Mouse (Mus musculus): ENCODE data around the gene Scfd2.

Gene Scfd2

DNA sequence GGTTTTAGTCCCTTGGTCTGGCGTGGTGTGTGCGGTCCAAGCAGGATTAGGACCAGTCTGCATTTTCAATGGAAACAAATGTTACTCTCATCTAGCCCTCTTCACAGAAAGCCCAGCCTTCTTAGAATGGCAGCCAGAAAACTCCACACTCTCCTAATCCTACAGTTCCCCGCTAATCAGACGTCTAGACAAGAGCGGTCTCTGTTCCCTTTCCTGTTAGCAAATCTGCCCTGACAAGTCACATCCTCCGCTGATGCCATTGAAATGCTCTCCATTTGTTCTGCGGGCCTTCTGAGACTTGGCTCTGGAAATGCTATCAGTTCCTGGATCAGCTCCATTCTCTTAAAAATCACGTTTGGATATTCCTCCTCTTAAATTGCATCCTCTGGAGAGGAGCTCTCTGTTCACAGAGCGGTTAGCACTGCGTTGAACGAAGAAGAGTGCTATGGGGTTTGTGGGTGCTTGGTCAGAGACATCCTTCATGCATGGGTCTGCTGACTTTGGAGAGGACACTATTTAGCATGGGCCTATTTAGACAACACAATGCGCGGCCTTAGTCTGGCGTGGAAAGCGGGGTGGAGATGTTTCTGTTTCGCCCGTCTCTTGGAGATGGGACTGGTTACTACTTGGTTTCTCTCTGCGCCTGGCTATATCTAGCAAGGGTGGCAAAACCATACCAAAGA lies 358.3 kb downstream of the Scfd2 start:
- no peak for DNase-seq (ENCODE audit: low spot score)

GRCm38 (mm10) chr5:74172208-74172607 lies 359.4 kb downstream of the Scfd2 start:
- no peak for DNase-seq (ENCODE audit: low spot score)

GRCm38 (mm10) chr5:74171768-74172167 lies 359.8 kb downstream of the Scfd2 start:
- no peak for DNase-seq (ENCODE audit: low spot score)

- no peak for DNase-seq (ENCODE audit: low spot score)
Observed at GRCm38 (mm10) chr5:74168085-74168484, 363.5 kb downstream of the Scfd2 start.

DNA sequence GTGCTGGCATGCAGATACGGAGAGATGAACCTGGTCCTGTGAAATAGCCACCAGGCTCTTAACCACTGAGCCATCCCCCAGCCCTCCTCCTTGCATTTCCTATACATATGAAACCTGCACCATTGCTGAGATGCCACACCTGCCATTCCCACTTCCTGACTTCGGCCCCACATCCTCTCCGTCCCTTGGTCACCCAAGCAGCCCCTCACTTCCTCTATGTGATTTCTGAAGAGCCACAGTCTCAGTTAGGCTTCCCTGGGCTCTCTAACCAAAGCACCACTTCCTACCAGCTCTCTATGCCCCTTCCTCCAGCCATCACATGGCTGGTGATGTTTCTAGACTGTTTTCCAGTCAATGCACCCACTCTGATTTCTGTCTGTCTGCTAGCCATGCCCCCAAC lies 364.9 kb downstream of the Scfd2 start:
- DNase-seq (ENCODE audit: low spot score): no peak

DNA sequence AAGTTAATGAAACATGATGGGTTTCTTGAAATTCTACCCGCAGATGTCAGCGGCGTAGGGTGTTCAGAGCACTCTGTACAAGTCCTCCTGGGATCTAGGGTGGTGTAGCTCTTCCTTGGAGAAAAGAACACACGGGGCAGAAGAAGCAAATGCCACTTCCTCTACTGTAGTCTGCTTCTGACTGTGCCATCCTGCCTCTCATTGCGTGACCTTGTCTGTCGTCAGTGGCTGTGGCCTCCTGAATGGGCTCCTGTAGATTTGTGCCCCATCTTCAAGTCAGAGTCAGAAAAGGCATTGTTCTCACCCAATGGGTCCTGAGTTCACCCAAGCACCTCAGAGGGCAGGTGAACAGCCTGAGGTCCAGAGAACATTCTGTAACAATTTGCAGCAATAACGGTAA lies 367.0 kb downstream of the Scfd2 start:
- no peak for DNase-seq (ENCODE audit: low spot score)

DNA sequence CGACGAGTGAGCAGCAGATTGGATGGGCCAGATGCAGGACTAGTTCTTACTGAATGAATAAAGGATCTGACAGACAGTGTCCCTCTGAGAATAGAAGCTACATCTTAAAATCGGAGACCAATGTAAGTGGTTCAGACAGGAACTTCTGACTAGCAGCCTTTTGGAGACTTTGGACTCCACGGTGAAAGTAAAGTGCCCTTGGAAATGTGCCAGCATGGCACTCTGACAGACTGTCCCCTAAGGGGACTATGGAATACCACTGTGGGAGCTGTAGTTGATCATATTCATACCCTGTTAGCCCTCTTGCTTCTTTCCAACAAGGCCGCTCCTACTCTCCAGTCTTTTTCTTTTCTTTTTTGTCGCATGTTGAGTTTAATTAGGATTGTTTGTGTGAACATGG lies 368.4 kb downstream of the Scfd2 start:
- DNase-seq (ENCODE audit: low spot score): no peak

- no peak for DNase-seq (ENCODE audit: low spot score)
Observed at GRCm38 (mm10) chr5:74162013-74162412, 369.5 kb downstream of the Scfd2 start.

- DNase-seq (ENCODE audit: low spot score): peak; percentile 49
Observed at GRCm38 (mm10) chr5:74161297-74161926, 370.1 kb downstream of the Scfd2 start.

GRCm38 (mm10) chr5:74160349-74160748 lies 371.2 kb downstream of the Scfd2 start:
- DNase-seq (ENCODE audit: low spot score): no peak

GRCm38 (mm10) chr5:74159906-74160305 lies 371.7 kb downstream of the Scfd2 start:
- no peak for DNase-seq (ENCODE audit: low spot score)

DNA sequence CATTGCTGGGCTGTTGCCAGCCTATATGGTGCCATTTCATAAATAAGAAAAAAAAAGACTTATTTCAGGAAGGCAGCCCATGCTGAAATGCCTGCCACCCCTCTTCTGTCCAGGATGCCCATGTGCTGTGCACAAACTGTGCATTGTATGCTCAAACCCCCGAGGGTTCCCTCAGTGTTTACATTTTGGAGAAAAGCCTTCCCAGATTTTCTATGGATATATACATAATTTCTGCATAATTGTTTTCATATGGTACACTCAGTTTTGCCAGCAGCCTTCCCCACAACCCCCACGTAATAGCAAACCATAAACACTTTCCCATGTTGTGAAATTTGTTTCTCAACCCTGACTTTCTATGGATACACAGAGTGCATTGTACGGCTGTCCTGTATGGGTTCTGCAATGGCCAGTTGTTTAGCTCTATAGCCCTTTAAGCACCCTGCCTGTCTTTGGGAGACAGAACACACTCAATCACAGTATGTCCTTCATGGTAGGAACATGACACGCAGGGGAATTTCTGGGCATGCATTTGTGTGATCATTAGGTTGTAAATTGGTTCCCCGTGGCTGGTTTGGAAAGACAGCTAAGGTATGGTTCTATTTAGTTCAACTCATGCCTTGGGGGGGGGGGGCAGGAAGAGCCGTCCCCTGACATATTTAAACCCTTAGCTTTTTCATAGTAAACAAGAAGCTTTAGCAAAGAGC lies 372.5 kb downstream of the Scfd2 start:
- no peak for DNase-seq (ENCODE audit: low spot score)

- DNase-seq (ENCODE audit: low spot score): no peak
Observed at GRCm38 (mm10) chr5:74155860-74156351, 375.7 kb downstream of the Scfd2 start.

Data from testis, postnatal 10 days (tissue).